Mouse (Mus musculus): ENCODE measurements around the gene Serpind1. TPM values are rescaled to one million over a fixed set of nuclear protein-coding genes. Genes with fewer than 3 reads are reported as not detected.
A peak's percentile ranks its signal among the peaks of the same experiment; 100 is the strongest.

Serpind1 gene
- total RNA-seq (2021): 1 to 10 TPM; 3.1 TPM
- long read RNA-seq, experiment 1, partial matches to known transcripts: 6 of 6 reads
- long read RNA-seq, experiment 1, other reads (novel, unspliced or antisense): 0 of 6 reads
- long read RNA-seq, experiment 2, partial matches to known transcripts: 1 of 1 reads
- long read RNA-seq, experiment 2, other reads (novel, unspliced or antisense): 0 of 1 reads

- DNase-seq (ENCODE audit: low spot score in 2 of 2): no peak
These were observed at the start of gene Serpind1 for GRCm38 (mm10) chr16:17331116-17331515. Serpind1 (plus strand) TSS chr16:17331371.

- DNase-seq (ENCODE audit: low spot score in 2 of 2): no peak
These were observed 48.0 kb upstream of the Serpind1 start for GRCm38 (mm10) chr16:17283151-17283550.

- DNase-seq (ENCODE audit: low spot score in 2 of 2): no peak
These were observed 44.1 kb upstream of the Serpind1 start for GRCm38 (mm10) chr16:17287103-17287502.

DNA sequence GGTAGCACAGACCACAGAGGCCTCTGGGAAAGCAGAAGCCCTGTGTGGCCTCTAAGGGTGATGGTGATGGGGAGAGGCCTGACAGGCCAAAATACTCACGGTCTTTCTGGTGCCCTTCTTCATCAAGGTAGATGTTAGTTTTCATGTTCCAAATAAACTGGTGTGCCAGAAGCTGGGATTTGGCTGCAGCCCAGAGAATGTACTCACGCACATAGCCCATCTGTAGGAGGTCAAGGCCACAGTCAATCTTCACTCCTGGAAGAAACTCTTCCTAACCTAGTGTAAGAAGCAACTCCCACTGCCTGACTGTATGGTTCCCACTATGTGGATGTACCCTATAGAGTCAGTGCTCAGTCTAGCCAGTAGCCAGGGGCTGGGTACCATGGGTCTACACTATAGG lies 40.2 kb upstream of the Serpind1 start:
- no peak for DNase-seq (ENCODE audit: low spot score in 2 of 2)

GRCm38 (mm10) chr16:17292751-17293150 lies 38.4 kb upstream of the Serpind1 start:
- peak; percentile 54 to 77 for DNase-seq (ENCODE audit: low spot score in 2 of 2)

DNA sequence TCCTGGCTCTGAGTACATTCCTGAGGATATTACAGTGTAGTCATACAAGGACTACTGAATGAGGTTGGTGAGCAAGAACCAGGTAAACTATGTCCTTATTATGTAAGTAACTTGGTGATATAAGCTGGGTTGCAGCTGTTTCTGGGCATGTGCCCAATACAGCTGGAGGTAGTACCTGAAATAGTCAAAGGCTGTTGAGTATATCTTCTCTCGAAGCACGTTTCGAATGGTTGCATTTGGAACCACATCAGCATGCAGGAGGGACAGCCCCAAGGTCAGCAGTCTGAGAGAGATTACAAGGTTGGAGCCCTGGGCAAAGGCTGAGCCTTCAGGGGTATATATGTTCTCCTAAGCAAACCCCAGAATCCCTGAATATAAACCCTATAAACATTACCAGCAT lies 30.4 kb upstream of the Serpind1 start:
- no peak for DNase-seq (ENCODE audit: low spot score in 2 of 2)

DNA sequence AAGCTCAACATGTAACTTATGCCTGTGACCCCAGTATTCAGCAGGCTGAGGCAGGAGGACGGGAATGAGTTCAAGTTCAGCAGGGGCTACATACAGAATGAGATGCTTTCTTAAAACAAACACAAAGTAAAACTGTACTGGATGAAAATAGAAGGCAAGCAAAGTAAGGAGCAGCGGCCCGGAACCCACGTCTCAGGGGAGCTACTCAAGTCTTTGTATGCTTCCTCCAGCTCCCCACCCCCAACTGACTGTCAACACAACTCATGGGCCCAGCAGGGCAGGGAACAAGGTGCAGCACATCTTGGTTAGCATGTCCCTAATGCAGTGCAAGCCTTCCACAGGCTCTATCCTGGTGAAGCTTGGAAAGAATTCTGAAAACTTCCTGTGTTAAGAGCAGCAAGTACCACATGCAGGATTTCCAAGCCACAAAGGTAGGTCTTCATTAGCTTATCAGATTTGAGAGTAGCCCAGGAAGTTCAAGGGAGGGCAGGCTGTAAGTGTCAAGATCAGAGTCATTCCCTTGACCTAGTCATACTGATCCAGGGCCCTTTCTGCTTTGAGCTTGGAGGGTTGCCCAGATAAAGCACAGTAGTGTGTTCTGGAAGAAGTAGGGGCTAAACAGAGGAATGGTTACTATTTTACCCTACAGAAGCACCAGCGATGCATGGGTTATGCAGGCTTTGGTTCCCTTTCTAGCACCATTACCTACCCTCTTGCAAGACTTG lies 27.5 kb upstream of the Serpind1 start:
- DNase-seq (ENCODE audit: low spot score in 2 of 2): no peak

DNA sequence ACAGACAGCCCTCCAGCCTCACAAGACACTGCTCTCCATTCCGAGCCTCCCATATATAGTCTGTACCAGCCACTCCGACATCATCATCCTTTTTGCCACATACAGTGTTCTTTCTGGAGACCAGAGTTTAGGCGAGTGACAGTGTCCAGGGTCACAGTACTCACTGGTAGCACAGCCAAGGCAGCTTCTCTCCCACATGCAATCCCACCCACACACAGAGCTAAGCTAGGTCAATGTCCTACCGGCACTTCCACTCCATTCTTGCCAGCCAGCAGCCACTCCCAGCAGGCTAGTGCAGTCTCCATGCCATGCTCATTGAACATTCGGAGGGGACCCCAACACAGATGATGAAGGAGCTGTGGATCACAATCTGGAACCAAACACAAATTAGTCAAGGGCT lies 23.7 kb upstream of the Serpind1 start:
- no peak for DNase-seq (ENCODE audit: low spot score in 2 of 2)

DNA sequence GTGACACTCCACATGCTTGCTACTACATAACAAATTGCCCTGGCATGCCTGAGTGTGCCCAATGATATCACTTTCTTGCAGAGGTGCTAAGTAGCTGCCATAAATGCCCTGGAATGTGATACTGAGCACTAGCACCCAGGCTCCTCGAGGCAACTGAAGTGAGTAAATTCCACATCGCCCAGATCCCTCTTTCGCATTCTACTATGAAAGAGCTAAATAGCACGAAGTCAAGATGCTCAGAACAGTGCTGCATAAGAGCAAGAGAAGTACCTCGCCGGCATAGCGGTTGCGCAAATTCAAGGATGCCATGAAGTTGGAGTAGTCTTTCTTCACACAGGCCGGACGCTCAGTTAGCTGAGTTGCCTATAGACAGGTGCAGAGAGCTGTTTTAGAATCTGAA lies 22.1 kb upstream of the Serpind1 start:
- no peak for DNase-seq (ENCODE audit: low spot score in 2 of 2)

GRCm38 (mm10) chr16:17312531-17312930 lies 18.6 kb upstream of the Serpind1 start:
- no peak for DNase-seq (ENCODE audit: low spot score in 2 of 2)

DNA sequence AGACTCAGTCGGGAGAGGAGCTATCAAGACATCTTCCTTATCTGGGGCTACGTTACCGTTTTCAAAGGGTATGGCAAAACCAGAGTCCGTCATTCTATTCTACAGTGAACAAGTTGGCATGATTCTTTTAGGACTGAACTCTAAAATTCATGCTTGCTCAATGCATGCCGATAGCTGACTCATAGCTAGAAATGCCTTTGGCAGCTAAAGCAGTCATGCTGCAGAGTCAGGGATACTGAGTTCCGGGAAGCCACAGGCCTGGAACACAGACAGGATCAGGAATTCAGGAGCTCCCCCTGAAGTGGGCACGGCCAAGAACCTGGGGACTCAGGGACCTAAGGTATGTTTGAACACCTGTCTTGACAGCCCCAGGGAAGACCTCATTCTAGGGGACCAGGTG lies 14.6 kb upstream of the Serpind1 start:
- peak; percentile 25 to 38 for DNase-seq (ENCODE audit: low spot score in 2 of 2)

GRCm38 (mm10) chr16:17321481-17321880 lies 9.7 kb upstream of the Serpind1 start:
- DNase-seq (ENCODE audit: low spot score in 2 of 2): peak in 1 of 2 experiments; percentile 42

- no peak for DNase-seq (ENCODE audit: low spot score in 2 of 2)
These were observed 6.4 kb upstream of the Serpind1 start for GRCm38 (mm10) chr16:17324745-17325144.

GRCm38 (mm10) chr16:17326064-17326463 lies 5.1 kb upstream of the Serpind1 start:
- DNase-seq (ENCODE audit: low spot score in 2 of 2): no peak

GRCm38 (mm10) chr16:17329848-17330570 lies 1.2 kb upstream of the Serpind1 start:
- DNase-seq (ENCODE audit: low spot score in 2 of 2): peak; percentile 38 to 42

DNA sequence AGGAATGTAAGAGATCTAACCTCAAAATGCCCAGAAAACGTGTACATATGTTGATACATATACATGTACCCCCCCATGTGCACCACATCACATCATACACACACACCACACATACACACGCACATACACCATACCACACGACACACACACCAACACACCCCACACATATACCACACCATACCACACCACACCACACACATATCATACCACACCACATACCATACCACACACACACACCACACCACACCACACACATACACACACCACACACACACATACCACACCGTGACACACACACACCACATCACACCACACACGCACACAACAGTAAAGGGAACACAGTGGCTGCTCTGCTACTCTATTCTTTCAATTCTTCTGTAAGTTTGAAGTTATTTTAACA lies 684 bp downstream of the Serpind1 start:
- no peak for DNase-seq (ENCODE audit: low spot score in 2 of 2)

GRCm38 (mm10) chr16:17334574-17334973 lies 3.4 kb downstream of the Serpind1 start:
- DNase-seq (ENCODE audit: low spot score in 2 of 2): no peak

DNA sequence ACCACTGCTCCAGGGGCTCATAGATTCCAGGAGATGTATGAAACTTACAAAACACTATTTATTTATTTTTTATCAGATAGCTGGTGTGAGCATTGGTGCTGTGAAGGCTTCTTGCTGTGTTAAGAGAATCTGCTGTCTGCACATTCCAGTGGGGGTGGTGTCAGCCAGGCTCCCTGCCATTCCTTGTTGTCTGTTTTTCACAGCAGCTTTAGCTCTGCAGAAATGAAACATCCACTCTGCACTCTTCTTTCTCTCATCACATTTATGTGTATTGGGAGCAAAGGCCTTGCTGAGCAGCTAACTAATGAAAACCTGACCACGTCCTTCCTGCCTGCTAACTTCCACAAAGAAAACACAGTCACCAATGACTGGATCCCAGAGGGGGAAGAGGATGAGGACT lies 4.9 kb downstream of the Serpind1 start:
- DNase-seq (ENCODE audit: low spot score in 2 of 2): no peak

- DNase-seq (ENCODE audit: low spot score in 2 of 2): no peak
These were observed 8.5 kb downstream of the Serpind1 start for GRCm38 (mm10) chr16:17339701-17340100.

GRCm38 (mm10) chr16:17340705-17341104 lies 9.5 kb downstream of the Serpind1 start:
- DNase-seq (ENCODE audit: low spot score in 2 of 2): no peak

DNA sequence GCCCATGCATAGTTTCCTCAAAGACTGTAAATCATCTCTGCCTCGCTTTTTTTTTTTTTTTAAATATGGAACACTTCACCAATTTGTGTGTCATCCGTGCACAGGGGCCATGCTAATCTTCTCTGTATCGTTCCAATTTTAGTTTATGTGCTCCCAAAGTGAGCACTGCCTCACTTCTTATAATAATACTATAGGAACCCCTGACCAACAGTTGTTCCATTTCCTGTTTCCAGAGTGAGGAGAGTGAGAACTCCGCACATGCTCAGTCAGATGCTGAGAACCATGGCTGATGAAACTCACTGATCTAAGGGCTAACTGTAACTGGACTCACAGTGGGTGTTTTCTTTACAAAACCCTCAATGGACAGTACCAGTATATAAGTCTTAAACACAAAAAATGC lies 10.7 kb downstream of the Serpind1 start:
- no peak for DNase-seq (ENCODE audit: low spot score in 2 of 2)

DNA sequence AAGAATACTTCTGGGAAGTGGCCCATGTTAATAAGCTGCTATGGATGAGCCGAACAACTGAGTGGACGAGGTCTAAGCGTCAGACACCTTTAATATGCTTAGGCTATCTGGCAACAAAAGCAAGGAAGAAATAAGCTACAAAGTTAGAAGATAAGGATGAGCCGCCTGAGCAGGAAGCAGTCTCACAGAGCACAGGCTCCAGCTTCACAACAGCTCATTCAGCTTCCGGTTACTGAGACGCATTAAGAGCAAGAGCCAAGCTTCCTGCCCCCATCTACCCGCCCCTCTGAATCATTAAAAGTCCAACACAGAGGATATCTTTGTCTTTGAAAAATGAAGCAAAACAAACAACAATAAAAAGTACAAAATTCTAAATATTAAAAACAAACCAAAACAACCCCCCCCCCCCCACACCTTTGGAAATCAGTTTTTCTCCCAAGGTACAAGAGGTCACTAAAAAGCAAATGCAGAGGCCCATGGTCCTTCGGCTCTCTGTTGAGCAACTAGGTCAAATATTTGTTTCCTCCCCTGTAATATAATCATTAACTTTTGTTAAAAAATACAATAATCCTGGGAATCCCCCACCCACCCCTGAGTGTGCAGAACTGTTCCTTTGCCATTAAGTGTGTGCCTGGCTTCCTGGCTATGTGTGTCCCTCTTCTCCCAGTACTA lies 14.1 kb downstream of the Serpind1 start:
- no peak for DNase-seq (ENCODE audit: low spot score in 2 of 2)
